Mouse (Mus musculus) CH12.LX (cell line): ENCODE results near the gene Gna14.
A peak's percentile ranks its signal among the peaks of the same experiment; 100 is the strongest.

Source experiments
- CTCF ChIP-seq, 2 experiments: IDR thresholded peaks in 1 of 2; conservative IDR thresholded peaks in 1 of 2; 2 replicates each; pipeline ENCODE4 v1.5.1; 2011 to 2012; ENCODE audit warnings: low read depth in 2 of 2, low read length in 2 of 2, improper control_type of control experiment in 1 of 2, inconsistent platforms in 1 of 2, mild to moderate bottlenecking in 1 of 2, moderate library complexity in 1 of 2
- EP300 ChIP-seq: IDR thresholded peaks from 2 replicates; pipeline ENCODE4 v1.6.1; 2011; ENCODE audit warnings: low read length, improper control_type of control experiment
- HCFC1 ChIP-seq: IDR thresholded peaks from 2 replicates; pipeline ENCODE4 v1.6.1; 2012; ENCODE audit warnings: low read depth, mild to moderate bottlenecking, inconsistent platforms, low read length, improper control_type of control experiment
- IRF4 ChIP-seq: IDR thresholded peaks from 2 replicates; pipeline ENCODE4 v1.6.1; 2014; ENCODE audit warnings: low read depth, mild to moderate bottlenecking, inconsistent platforms, low read length, improper control_type of control experiment
- MAFK ChIP-seq: IDR thresholded peaks from 2 replicates; pipeline ENCODE4 v1.6.1; 2011; ENCODE audit warnings: low read length, improper control_type of control experiment; ENCODE audit not compliant: insufficient replicate concordance
- NRF1 ChIP-seq: IDR thresholded peaks from 2 replicates; pipeline ENCODE4 v1.6.1; 2014; ENCODE audit warnings: low read depth, mild to moderate bottlenecking, inconsistent platforms, low read length, improper control_type of control experiment, moderate library complexity
- POLR2A ChIP-seq: IDR thresholded peaks from 2 replicates; pipeline ENCODE4 v1.6.1; 2011; ENCODE audit warnings: low read depth, mild to moderate bottlenecking, improper control_type of control experiment, low read length
- TBP ChIP-seq: conservative IDR thresholded peaks from 2 replicates; pipeline ENCODE4 v1.6.1; 2011; ENCODE audit warnings: low read depth, low read length, improper control_type of control experiment
- USF2 ChIP-seq: conservative IDR thresholded peaks from 2 replicates; pipeline ENCODE4 v1.6.1; 2011; ENCODE audit warnings: low read depth, low read length, improper control_type of control experiment
- ZNF384 ChIP-seq: IDR thresholded peaks from 2 replicates; pipeline ENCODE4 v1.6.1; 2012; ENCODE audit warnings: low read depth, low read length, improper control_type of control experiment, inconsistent platforms

GRCm38 (mm10) chr19:16407727-16408126 is 27.8 kb upstream of the Gna14 start:
- TF ChIP-seq CTCF (conservative IDR thresholded peaks at IDR 0.05 in 1 of 2, IDR thresholded peaks at IDR 0.05 in 1 of 2; ENCODE audit: low read depth in 2 of 2, low read length in 2 of 2) = no peak
- peak; percentile 60; the same call in 1 of the 2 replicates for TF ChIP-seq EP300
- no peak for TF ChIP-seq HCFC1
- TF ChIP-seq POLR2A = no peak
- no peak for TF ChIP-seq MAFK
- TF ChIP-seq NRF1 = no peak
- TF ChIP-seq ZNF384 = no peak
- peak; percentile 71 for TF ChIP-seq IRF4
- peak; percentile 74 for TF ChIP-seq USF2
- TF ChIP-seq TBP = no peak
